Mouse (Mus musculus) myocyte (in vitro differentiated cells): Measurements from ENCODE around the gene Grm8.

Experiments
- CEBPB ChIP-seq: IDR thresholded peaks from 2 replicates; pipeline ENCODE4 v1.6.1; 2011; ENCODE audit warnings: mild to moderate bottlenecking, moderate library complexity; ENCODE audit not compliant: poor library complexity, insufficient read depth, severe bottlenecking
- E2F4 ChIP-seq: IDR thresholded peaks from one replicate; pipeline ENCODE4 v1.6.1; 2011; ENCODE audit warnings: mild to moderate bottlenecking, control low read depth, moderate library complexity; ENCODE audit not compliant: insufficient read depth
- MAX ChIP-seq: IDR thresholded peaks from one replicate; pipeline ENCODE4 v1.6.1; 2011; ENCODE audit warnings: low read depth, mild to moderate bottlenecking, control low read depth
- MYOD1 ChIP-seq, 3 experiments: IDR thresholded peaks; one replicate each; pipeline ENCODE4 v1.6.1; 2011; ENCODE audit warnings: control low read depth in 2 of 3, low read depth in 2 of 3, mild to moderate bottlenecking in 2 of 3, moderate library complexity in 1 of 3; ENCODE audit not compliant: insufficient read length in 2 of 3, control insufficient read depth in 1 of 3
- MYOG ChIP-seq, 3 experiments: IDR thresholded peaks; one replicate each; pipeline ENCODE4 v1.6.1; 2011; ENCODE audit warnings: control low read depth in 2 of 3, low read depth in 2 of 3, mild to moderate bottlenecking in 2 of 3; ENCODE audit not compliant: insufficient read length in 2 of 3, control insufficient read depth in 1 of 3, insufficient read depth in 1 of 3
- POLR2A ChIP-seq: IDR thresholded peaks from one replicate; pipeline ENCODE4 v1.6.1; 2011; ENCODE audit warnings: low read depth, mild to moderate bottlenecking, control low read depth, moderate library complexity; ENCODE audit not compliant: insufficient read length
- POLR2AphosphoS2 ChIP-seq: IDR thresholded peaks from one replicate; pipeline ENCODE4 v1.6.1; 2011; ENCODE audit warnings: low read depth, control low read depth; ENCODE audit not compliant: insufficient read length
- SRF ChIP-seq: IDR thresholded peaks from one replicate; pipeline ENCODE4 v1.6.1; 2011; ENCODE audit warnings: low read depth; ENCODE audit not compliant: control insufficient read depth, insufficient read length
- TCF12 ChIP-seq: IDR thresholded peaks from one replicate; pipeline ENCODE4 v1.6.1; 2011; ENCODE audit warnings: mild to moderate bottlenecking, control low read depth; ENCODE audit not compliant: poor library complexity, insufficient read depth, severe bottlenecking
- TCF3 ChIP-seq: IDR thresholded peaks from one replicate; pipeline ENCODE4 v1.6.1; 2011; ENCODE audit warnings: low read depth, control low read depth; ENCODE audit not compliant: insufficient read length
- USF1 ChIP-seq: IDR thresholded peaks from one replicate; pipeline ENCODE4 v1.6.1; 2011; ENCODE audit warnings: low read depth, mild to moderate bottlenecking, control low read depth, moderate library complexity

DNA sequence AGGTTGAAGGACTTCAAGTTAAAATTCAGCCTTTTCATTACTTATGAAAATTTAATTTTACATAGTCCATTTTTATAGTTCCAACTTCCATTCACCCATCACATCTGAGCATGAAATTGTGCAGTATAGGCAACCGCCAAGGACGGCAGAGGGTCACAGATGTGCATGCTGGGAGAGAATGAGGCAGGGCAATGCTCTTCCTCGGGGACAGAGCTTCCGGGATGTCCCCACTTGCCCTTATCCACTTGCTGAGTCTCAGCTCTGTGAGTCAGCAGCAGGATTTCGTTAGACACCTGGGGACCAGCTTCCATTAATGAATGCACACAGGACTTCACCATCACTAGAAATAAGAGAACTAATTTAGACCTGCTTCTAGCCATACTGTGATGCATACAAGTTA is 183.5 kb downstream of the Grm8 start:
- no peak for TF ChIP-seq POLR2A
- TF ChIP-seq E2F4, result no peak
- no peak for TF ChIP-seq USF1
- no peak for TF ChIP-seq POLR2AphosphoS2
- no peak for TF ChIP-seq TCF12
- no peak for TF ChIP-seq MYOD1 (IDR thresholded peaks at IDR 0.05; ENCODE audit: control insufficient read depth in 1 of 3, insufficient read length in 2 of 3, low read depth in 2 of 3)
- no peak for TF ChIP-seq TCF3
- TF ChIP-seq MAX, result no peak
- TF ChIP-seq CEBPB, result no peak
- TF ChIP-seq SRF, result no peak
- TF ChIP-seq MYOG (IDR thresholded peaks at IDR 0.05; ENCODE audit: control insufficient read depth in 1 of 3, insufficient read depth in 1 of 3, insufficient read length in 2 of 3, low read depth in 2 of 3), result no peak
